Mouse (Mus musculus) liver, embryonic 13.5 days (tissue): ENCODE measurements around the gene Pdlim5. TPM values are rescaled to one million over a fixed set of nuclear protein-coding genes. Genes with fewer than 3 reads are reported as not detected.
A peak's percentile ranks its signal among the peaks of the same experiment; 100 is the strongest.
"Not testable (repeated sequence)": the region's sequence is repeated elsewhere in the genome, so short reads cannot be mapped to it uniquely, and the experiment has no call there.

Experiments used
- ATAC-seq: fragments of 200-750 bp; cut with Nextera tagmentation; 2 replicates; pipeline ENCODE4 v1.8.0; 2017; ENCODE audit warnings: low read depth, mild to moderate bottlenecking, moderate number of reproducible peaks, moderate library complexity
- DNase-seq: peaks from one replicate; pipeline ENCODE4 v3.0.0; 2022
- H3K27ac ChIP-seq: fragments of 300-500 bp; sonication (generic); 2 replicates; pipeline ENCODE4 v1.5.1; 2015; ENCODE audit warnings: moderate library complexity, mild to moderate bottlenecking, inconsistent platforms
- H3K27me3 ChIP-seq: fragments of 300-500 bp; sonication (generic); 2 replicates; pipeline ENCODE4 v1.6.1; 2015; ENCODE audit warnings: mild to moderate bottlenecking, inconsistent platforms
- H3K36me3 ChIP-seq: fragments of 300-500 bp; sonication (generic); 2 replicates; pipeline ENCODE4 v1.6.1; 2015; ENCODE audit warnings: mild to moderate bottlenecking, inconsistent platforms
- H3K4me1 ChIP-seq: fragments of 300-500 bp; sonication (generic); replicated peaks from 2 replicates; pipeline ENCODE4 v1.6.1; 2015; ENCODE audit warnings: inconsistent platforms
- H3K4me2 ChIP-seq: fragments of 300-500 bp; sonication (generic); 2 replicates; pipeline ENCODE4 v1.6.1; 2015; ENCODE audit warnings: inconsistent platforms, mild to moderate bottlenecking, moderate library complexity
- H3K4me3 ChIP-seq: fragments of 300-500 bp; sonication (generic); replicated peaks from 2 replicates; pipeline ENCODE4 v1.5.1; 2015; ENCODE audit warnings: mild to moderate bottlenecking, inconsistent platforms
- H3K9ac ChIP-seq: fragments of 300-500 bp; sonication (generic); 2 replicates; pipeline ENCODE4 v1.6.1; 2015; ENCODE audit warnings: mild to moderate bottlenecking, inconsistent platforms
- H3K9me3 ChIP-seq: fragments of 300-500 bp; sonication (generic); replicated peaks from 2 replicates; pipeline ENCODE4 v1.6.1; 2016; ENCODE audit warnings: inconsistent platforms
- WGBS: fragments of 180-500 bp; shearing (Covaris S2); methylation state at CpG from one replicate; pipeline ENCODE4 v1.1.7; 2015; ENCODE audit not compliant: insufficient replicate concordance; 5-methylcytosine and 5-hydroxymethylcytosine counted together
- polyA plus RNA-seq: library from polyadenylated mRNA; unstranded; fragments of >200 nt; fragmentation: Nextera tagmentation; extraction: Ambion mirVana; gene quantifications from 2 replicates; pipeline ENCODE4 v1.2.1, GENCODE M21; 2015

Pdlim5 gene
- polyA plus RNA-seq: 11.0 and 12.4 TPM in 2 replicates

DNA sequence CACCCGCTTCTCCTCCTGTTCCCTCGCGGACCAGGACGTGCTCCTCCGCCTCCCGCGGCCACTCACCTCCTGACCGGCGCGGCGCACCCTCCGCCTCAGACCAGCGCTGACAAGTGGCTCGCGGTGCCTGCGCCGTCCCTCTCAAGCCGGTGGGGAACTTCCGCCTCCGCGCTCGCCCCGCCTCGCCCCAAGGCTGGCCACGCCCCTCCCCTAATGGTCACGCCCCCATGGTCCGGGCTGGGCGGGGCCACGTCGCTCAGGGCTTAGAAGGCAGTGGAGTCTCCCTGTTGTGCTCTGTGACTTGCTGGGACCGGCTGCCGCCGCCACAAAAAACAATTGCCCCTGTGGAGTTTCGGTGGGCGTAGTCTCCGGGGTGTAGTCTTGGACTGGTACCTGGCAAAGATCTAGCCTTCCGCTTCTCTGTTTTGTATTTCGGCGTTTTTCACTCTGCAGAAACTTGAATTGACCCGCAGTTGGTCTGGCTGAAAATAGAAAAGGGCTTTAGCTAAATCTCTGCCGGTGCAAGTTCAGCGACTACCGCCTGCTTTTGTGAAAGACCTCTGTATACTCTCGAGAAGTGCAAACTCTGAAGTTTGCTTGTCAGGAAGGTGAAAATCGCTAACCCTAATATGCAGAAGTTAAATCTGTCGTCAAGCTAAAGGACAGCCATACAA lies at the start of gene Pdlim5:
TSS of gene Pdlim5 (minus strand) at position 177 of the 674 bp plus-strand sequence.
- 1% methylated on average over 42 of the region's 46 CpGs for WGBS
- H3K4me3 ChIP-seq: peak within 1 kb of the TSS; percentile 82
- H3K4me2 ChIP-seq: peak within 1 kb of the TSS; percentile 95
- DNase-seq (peak; percentile 91), ATAC-seq (peak; percentile 95)
- H3K9me3 ChIP-seq: no peaks in the 10 kb centered on the region
- H3K36me3 ChIP-seq: 0 out of 2 replicates have a peak, but pooled peaks cover 4% of the 10 kb centered on the region
- H3K27me3 ChIP-seq: no peaks in the 10 kb centered on the region
- peak within 1 kb of the TSS; percentile 88 for H3K27ac ChIP-seq
- peak within 1 kb of the TSS; percentile 87 for H3K9ac ChIP-seq
- H3K4me1 ChIP-seq: peaks cover 16% of the 10 kb centered on the region

DNA sequence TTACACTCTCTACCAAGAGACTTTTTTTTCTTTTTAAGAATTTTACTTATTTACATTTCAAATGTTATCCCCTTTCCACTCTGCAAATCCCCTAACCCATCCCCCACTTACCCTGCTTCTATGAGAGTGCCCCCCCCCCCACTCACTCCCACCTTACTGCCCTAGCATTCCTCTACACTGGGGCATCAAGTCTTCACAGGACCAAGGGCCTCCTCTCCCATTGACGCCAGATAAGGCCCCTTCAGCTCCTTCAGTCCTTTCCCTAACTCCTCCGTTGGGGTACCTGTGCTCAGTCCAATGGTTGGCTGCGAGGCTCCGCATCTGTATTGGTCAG lies 48.2 kb upstream of the Pdlim5 start:
- DNase-seq: no peak
- Histone ChIP-seq H3K27ac (no peak overlapping the region), H3K4me3 (no peak overlapping the region), H3K4me1 (peaks cover 5% of the 10 kb centered on the region; the same call in 1 of the 2 replicates), H3K4me2 (no peak overlapping the region), H3K9ac (no peak overlapping the region), H3K36me3 (no peaks in the 10 kb centered on the region), H3K27me3 (no peaks in the 10 kb centered on the region), H3K9me3 (no peaks in the 10 kb centered on the region)
- WGBS: 22% methylated on average over 4 of the region's 4 CpGs
- no peak for ATAC-seq

DNA sequence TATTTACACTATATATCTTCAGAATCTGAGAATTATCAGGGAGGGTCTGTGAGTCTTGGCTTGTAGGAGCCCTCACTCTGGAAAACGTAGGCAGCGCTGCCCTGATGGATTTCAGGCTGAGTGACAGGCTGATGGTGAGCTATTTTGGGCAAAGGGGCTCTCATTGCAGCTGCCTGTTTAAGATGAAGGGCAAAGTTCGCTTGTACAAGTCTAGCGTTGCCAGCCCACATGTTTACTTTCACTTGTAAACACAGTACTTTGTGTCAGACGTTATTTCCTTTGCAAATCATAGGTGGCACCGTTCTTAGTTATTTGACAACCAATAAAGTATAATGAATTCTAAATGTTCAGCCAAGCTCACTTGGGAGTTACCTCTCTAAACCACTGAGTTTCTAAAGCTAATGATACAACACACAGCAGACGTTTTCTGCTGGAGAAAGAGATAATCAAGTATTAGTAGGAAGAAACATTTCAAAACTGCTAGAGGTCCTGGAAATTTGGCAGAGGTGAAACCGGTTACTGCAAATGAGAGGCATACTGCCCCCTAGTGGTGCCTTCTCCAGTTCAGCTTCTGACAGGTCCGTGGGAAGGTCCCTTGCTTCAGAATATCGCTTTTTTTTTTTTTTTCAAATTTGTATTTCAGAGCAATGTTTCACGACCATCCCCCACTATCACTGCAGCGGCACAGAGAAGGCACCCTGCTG lies 47.7 kb upstream of the Pdlim5 start:
- WGBS: 6% methylated on average over 12 of the region's 12 CpGs
- Histone ChIP-seq H3K4me1 (peaks cover 5% of the 10 kb centered on the region; the same call in 1 of the 2 replicates), H3K4me2 (peak overlapping the region; percentile 33), H3K27me3 (no peaks in the 10 kb centered on the region), H3K27ac (no peak overlapping the region), H3K9me3 (no peaks in the 10 kb centered on the region), H3K4me3 (no peak overlapping the region), H3K36me3 (no peaks in the 10 kb centered on the region), H3K9ac (no peak overlapping the region)
- ATAC-seq: peak; percentile 50; the same call in 1 of the 2 replicates
- DNase-seq: peak; percentile 62

DNA sequence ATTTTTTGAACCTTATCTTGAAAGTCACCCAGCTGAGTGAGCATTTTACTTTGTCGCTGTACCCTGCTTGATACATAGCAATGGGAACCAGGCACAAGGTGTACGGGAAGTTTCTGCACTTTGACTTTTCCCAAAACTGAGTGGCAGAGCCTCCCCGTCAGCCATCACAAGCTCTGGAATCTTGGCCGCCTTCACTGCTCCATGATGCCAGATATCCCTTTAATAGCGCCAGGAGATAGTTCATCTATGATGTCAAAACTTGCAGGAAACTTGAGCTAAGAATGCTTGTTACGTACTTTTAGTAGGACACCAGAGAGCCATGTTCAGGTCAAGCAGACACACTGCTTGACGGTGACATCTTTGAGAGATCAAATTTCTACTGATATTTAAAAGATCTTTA lies 46.7 kb upstream of the Pdlim5 start:
- Histone ChIP-seq H3K4me2 (no peak overlapping the region), H3K27ac (no peak overlapping the region), H3K9me3 (no peaks in the 10 kb centered on the region), H3K36me3 (no peaks in the 10 kb centered on the region), H3K4me3 (no peak overlapping the region), H3K9ac (no peak overlapping the region), H3K4me1 (peaks cover 5% of the 10 kb centered on the region; the same call in 1 of the 2 replicates), H3K27me3 (no peaks in the 10 kb centered on the region)
- ATAC-seq: no peak
- DNase-seq: no peak
- 68% methylated on average over 7 of the region's 7 CpGs for WGBS

DNA sequence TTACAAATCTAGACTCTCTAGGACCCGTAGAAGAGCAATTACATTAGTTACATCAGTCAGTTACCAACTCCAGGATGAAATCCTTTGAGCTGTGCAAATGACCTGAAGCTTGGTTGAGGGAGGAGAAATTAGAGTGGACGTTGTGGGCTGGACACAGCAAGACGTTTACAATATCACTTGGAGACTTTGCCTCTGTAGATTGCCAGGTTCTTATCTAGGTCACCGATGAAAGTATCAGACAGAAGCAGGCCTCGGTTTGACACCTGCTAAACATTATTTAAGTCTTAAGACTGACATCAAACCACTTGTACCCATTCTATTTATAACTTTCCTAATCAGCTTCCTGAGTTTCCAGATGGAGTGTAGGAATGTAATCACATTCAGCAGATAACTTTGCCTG lies 45.6 kb upstream of the Pdlim5 start:
- whole genome bisulfite sequencing: 23% methylated on average over 5 of the region's 5 CpGs
- Histone ChIP-seq H3K9me3 (no peaks in the 10 kb centered on the region), H3K27me3 (no peaks in the 10 kb centered on the region), H3K4me3 (no peak overlapping the region), H3K4me2 (no peak overlapping the region), H3K9ac (no peak overlapping the region), H3K36me3 (no peaks in the 10 kb centered on the region), H3K27ac (no peak overlapping the region), H3K4me1 (peaks cover 5% of the 10 kb centered on the region; the same call in 1 of the 2 replicates)
- no peak for ATAC-seq
- DNase-seq: no peak

DNA sequence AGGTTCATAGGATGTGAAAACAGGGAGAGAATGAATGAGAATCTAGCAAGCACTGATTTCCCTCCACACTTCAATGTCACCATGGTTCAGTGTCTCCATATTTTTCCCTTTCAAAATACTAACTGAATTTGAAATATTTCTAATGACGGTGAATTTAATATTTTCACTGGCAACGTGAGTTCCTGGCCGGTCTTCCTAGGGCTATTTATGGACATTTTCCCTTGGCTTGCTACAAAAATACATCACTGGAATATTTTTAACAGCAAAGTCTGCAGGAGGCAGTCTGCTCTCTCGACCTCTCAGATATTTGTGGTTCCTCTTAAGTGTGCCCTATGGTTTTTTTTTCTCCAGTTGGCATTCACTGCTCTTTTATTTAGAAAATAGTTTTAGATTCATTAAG lies 44.7 kb upstream of the Pdlim5 start:
- Histone ChIP-seq H3K9ac (no peak overlapping the region), H3K4me1 (peaks cover 5% of the 10 kb centered on the region; the same call in 1 of the 2 replicates), H3K4me2 (no peak overlapping the region), H3K9me3 (no peaks in the 10 kb centered on the region), H3K36me3 (no peaks in the 10 kb centered on the region), H3K4me3 (no peak overlapping the region), H3K27me3 (no peaks in the 10 kb centered on the region), H3K27ac (no peak overlapping the region)
- DNase-seq (no peak), ATAC-seq (no peak)
- WGBS: 39% methylated on average over 4 of the region's 4 CpGs

DNA sequence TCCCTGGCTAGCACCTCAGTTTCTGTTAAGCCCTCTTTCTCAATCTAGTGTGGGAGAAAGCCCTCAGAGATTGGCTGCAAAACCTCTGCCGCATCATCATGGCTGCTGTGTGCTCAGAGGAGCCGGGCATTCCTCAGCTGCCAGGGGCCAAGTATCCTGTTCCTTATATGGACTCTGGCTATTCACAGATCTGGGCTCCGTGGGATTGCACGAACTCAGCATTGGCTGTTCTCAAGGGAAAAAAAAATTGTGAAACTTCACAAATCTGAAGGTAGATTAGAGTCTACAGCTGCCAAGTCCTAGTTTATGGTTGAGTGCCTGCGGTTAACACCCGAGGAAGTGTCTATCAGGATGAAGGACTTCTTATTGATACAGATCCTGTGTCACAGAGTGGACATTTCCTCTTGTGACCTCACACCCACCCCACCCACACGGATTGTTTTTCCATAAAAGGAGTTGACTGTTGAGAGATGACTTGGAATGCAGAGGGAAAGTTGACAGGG lies 44.1 kb upstream of the Pdlim5 start:
- H3K9me3 ChIP-seq: no peaks in the 10 kb centered on the region
- ATAC-seq (0 out of 2 replicates have a peak, but pooled peaks have one; percentile 34), DNase-seq (no peak)
- no peak overlapping the region for H3K4me3 ChIP-seq
- peaks cover 5% of the 10 kb centered on the region; the same call in 1 of the 2 replicates for H3K4me1 ChIP-seq
- no peaks in the 10 kb centered on the region for H3K27me3 ChIP-seq
- 21% methylated on average over 7 of the region's 7 CpGs for WGBS
- H3K27ac ChIP-seq: no peak overlapping the region
- H3K36me3 ChIP-seq: no peaks in the 10 kb centered on the region
- no peak overlapping the region for H3K9ac ChIP-seq
- no peak overlapping the region for H3K4me2 ChIP-seq

DNA sequence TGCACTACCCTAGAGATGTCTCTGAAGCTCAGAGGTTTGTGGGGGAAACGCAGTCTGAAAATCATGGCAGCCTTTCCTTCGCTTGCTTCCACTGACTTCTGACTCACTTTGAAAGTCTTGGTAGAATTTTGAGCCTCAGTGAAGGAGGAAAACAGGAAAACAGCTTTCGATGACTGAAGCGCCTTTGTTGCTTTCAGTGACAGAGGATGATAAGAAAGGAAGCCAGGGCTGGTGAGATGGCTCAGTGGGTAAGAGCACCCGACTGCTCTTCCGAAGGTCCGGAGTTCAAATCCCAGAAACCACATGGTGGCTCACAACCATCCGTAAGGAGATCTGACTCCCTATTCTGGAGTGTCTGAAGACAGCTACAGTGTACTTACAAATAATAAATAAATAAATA lies 43.1 kb upstream of the Pdlim5 start:
- DNase-seq, H3K9ac ChIP-seq, H3K4me3 ChIP-seq, H3K4me1 ChIP-seq, H3K27me3 ChIP-seq, ATAC-seq, H3K27ac ChIP-seq, H3K36me3 ChIP-seq, H3K9me3 ChIP-seq, H3K4me2 ChIP-seq: not testable (repeated sequence)
- WGBS: 59% methylated on average over 8 of the region's 8 CpGs

DNA sequence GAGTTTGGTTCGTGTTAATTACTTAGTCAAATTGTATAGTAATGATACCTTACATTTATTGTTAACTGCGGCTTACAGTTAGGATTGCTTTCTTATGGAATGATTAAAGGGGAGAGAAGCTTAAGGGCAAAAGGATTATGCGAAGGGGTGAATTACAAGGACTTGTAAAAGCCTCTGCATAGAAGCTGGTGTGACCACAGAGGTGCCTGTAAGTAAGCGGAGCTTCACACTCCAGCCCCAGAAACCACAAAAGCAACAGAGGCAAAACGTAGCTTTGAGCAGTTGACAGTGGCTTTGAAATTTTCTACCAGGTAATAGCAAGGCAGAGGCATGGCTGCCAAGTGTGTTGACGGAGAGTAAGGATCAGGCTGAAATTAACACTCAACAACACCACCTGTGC lies 41.3 kb upstream of the Pdlim5 start:
- H3K4me3 ChIP-seq: no peak overlapping the region
- no peaks in the 10 kb centered on the region for H3K36me3 ChIP-seq
- H3K27me3 ChIP-seq: no peaks in the 10 kb centered on the region
- no peak overlapping the region for H3K9ac ChIP-seq
- ATAC-seq: no peak
- H3K4me1 ChIP-seq: peaks cover 5% of the 10 kb centered on the region; the same call in 1 of the 2 replicates
- DNase-seq: no peak
- no peak overlapping the region for H3K4me2 ChIP-seq
- H3K27ac ChIP-seq: no peak overlapping the region
- WGBS: 30% methylated on average over 6 of the region's 6 CpGs
- H3K9me3 ChIP-seq: no peaks in the 10 kb centered on the region

DNA sequence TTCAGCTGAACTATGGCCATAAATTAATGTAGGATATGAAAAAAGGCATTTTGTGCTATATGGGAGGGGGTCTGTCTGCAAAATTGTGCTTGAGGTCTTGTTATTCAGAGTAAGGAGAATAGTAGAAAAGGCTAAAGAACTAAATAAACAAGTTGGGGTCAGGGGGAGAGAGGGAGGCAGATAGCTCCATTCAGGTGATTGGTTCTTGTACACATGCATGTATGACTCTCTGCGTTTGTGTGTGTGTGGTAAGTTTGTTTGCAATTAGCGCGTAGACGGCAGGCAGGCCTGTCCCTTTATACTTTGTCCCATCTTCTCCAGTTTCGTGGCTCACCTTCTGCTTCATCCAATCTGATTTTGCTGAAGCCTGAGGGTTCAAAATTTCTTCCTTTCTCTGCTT lies 40.7 kb upstream of the Pdlim5 start:
- Histone ChIP-seq H3K9me3 (no peaks in the 10 kb centered on the region), H3K27me3 (no peaks in the 10 kb centered on the region), H3K4me3 (no peak overlapping the region), H3K27ac (no peak overlapping the region), H3K36me3 (no peaks in the 10 kb centered on the region), H3K4me1 (peaks cover 5% of the 10 kb centered on the region; the same call in 1 of the 2 replicates), H3K9ac (no peak overlapping the region), H3K4me2 (no peak overlapping the region)
- WGBS: 49% methylated on average over 5 of the region's 5 CpGs
- DNase-seq (no peak), ATAC-seq (no peak)

DNA sequence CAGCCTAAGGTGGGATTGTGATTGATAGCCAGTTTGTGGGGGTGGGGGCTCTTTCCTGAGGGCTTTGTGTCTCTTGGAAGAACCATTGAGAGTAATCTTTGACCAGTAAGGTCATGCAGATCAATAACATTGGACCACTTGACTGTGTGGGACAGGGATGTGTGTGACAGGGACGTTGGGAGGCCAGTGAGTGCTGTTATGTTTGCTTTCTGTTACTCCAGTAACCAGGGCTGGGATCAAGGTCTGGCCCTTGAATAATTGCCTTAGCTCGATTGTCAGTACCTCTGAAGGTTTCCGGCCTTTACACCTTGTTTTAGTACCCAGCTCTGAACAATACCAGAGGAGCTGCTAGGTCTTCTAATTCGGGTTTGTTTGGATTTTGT lies 39.3 kb upstream of the Pdlim5 start:
- 46% methylated on average over 4 of the region's 4 CpGs for WGBS
- peak; percentile 29; the same call in 1 of the 2 replicates for ATAC-seq
- H3K4me2 ChIP-seq: no peak overlapping the region
- H3K27me3 ChIP-seq: no peaks in the 10 kb centered on the region
- H3K9ac ChIP-seq: no peak overlapping the region
- H3K36me3 ChIP-seq: no peaks in the 10 kb centered on the region
- no peak overlapping the region for H3K4me3 ChIP-seq
- H3K9me3 ChIP-seq: no peaks in the 10 kb centered on the region
- peaks cover 6% of the 10 kb centered on the region; the same call in 1 of the 2 replicates for H3K4me1 ChIP-seq
- no peak for DNase-seq
- H3K27ac ChIP-seq: no peak overlapping the region
